Mouse (Mus musculus) liver, embryonic 14.5 days (tissue): ENCODE measurements at regions not wholly inside any gene's neighbourhood (a gene's known extent, or its start where the extent isn't known, plus 50 kb on each side); places are given as distances from the start of the nearest gene placed in this dataset.

Experiments
- ATAC-seq: fragments of 200-750 bp; cut with Nextera tagmentation; 2 replicates; pipeline ENCODE4 v1.8.0; 2017; ENCODE audit warnings: moderate number of reproducible peaks, mild to moderate bottlenecking, moderate library complexity; ENCODE audit not compliant: insufficient read depth
- DNase-seq, 3 experiments: peaks; one replicate each; pipeline ENCODE4 v3.0.0-alpha.2; 2012 to 2013; ENCODE audit warnings: low read depth in 3 of 3, low spot score in 3 of 3
- H3K27ac ChIP-seq: fragments of 300-500 bp; sonication (generic); 2 replicates; pipeline ENCODE4 v1.5.1; 2014; ENCODE audit warnings: moderate library complexity, mild to moderate bottlenecking, control low read depth, inconsistent platforms
- H3K27me3 ChIP-seq: fragments of 300-500 bp; sonication (generic); 2 replicates; pipeline ENCODE4 v1.6.1; 2014; ENCODE audit warnings: mild to moderate bottlenecking, low read length, moderate library complexity; ENCODE audit not compliant: control insufficient read depth, insufficient read depth
- H3K36me3 ChIP-seq: fragments of 300-500 bp; sonication (generic); replicated peaks from 2 replicates; pipeline ENCODE4 v1.6.1; 2014; ENCODE audit warnings: low read depth; ENCODE audit not compliant: control insufficient read depth, insufficient read depth
- H3K4me1 ChIP-seq, 2 experiments: fragments of 200-500 bp in 1 of 2; fragments of 300-500 bp in 1 of 2; sonication (generic) in 1 of 2; replicated peaks; 2 replicates each; pipeline ENCODE4 v1.6.1; 2012 to 2014; ENCODE audit warnings: antibody characterized with exemption in 1 of 2, inconsistent platforms in 1 of 2, low read length in 1 of 2; ENCODE audit not compliant: control insufficient read depth in 2 of 2, insufficient read depth in 2 of 2
- H3K4me2 ChIP-seq: fragments of 300-500 bp; sonication (generic); 2 replicates; pipeline ENCODE4 v1.6.1; 2014; ENCODE audit warnings: low read depth, mild to moderate bottlenecking, control low read depth, moderate library complexity
- H3K4me3 ChIP-seq, 2 experiments: fragments of 200-500 bp in 1 of 2; fragments of 300-500 bp in 1 of 2; sonication (generic) in 1 of 2; 2 replicates each; pipeline ENCODE4 v1.5.1; 2012 to 2014; ENCODE audit warnings: low read depth in 2 of 2, low read length in 2 of 2, mild to moderate bottlenecking in 2 of 2, control low read depth in 1 of 2, inconsistent platforms in 1 of 2, moderate library complexity in 1 of 2; ENCODE audit not compliant: insufficient read depth in 1 of 2
- H3K9ac ChIP-seq: fragments of 300-500 bp; sonication (generic); replicated peaks from 2 replicates; pipeline ENCODE4 v1.6.1; 2014; ENCODE audit warnings: mild to moderate bottlenecking, control low read depth, moderate library complexity
- H3K9me3 ChIP-seq: fragments of 300-500 bp; sonication (generic); 2 replicates; pipeline ENCODE4 v1.6.1; 2016; ENCODE audit warnings: low read length, mixed read lengths; ENCODE audit not compliant: control insufficient read depth
- CTCF ChIP-seq: IDR thresholded peaks from 2 replicates; pipeline ENCODE4 v1.5.1; 2016; ENCODE audit warnings: antibody characterized with exemption, low read depth, control low read depth
- EP300 ChIP-seq: IDR thresholded peaks from 2 replicates; pipeline ENCODE4 v1.6.1; 2016; ENCODE audit warnings: antibody characterized with exemption, low read depth
- WGBS: fragments of 180-500 bp; shearing (Covaris S2); extraction: QIAGEN DNeasy Blood & Tissue Kit; methylation state at CpG from one replicate; pipeline ENCODE4 v1.1.7; 2014; ENCODE audit not compliant: insufficient replicate concordance; 5-methylcytosine and 5-hydroxymethylcytosine counted together

GRCm38 (mm10) chr2:45464306-45464705 is 347.1 kb upstream of the Zeb2 start:
- Histone ChIP-seq H3K36me3 (no peaks in the 10 kb centered on the region), H3K4me2 (no peak overlapping the region), H3K4me3 (no peak overlapping the region), H3K27me3 (no peaks in the 10 kb centered on the region), H3K4me1 (no peaks in the 10 kb centered on the region), H3K9ac (no peak overlapping the region), H3K9me3 (no peaks in the 10 kb centered on the region), H3K27ac (no peak overlapping the region)
- TF ChIP-seq CTCF = no peak
- WGBS = 69% methylated on average over 4 of the region's 4 CpGs
- ATAC-seq (no peak), DNase-seq (no peak)

- Histone ChIP-seq H3K4me1 (no peaks in the 10 kb centered on the region), H3K27ac (no peak overlapping the region), H3K27me3 (no peaks in the 10 kb centered on the region), H3K4me3 (no peak overlapping the region), H3K9me3 (no peaks in the 10 kb centered on the region), H3K9ac (no peak overlapping the region), H3K36me3 (no peaks in the 10 kb centered on the region), H3K4me2 (no peak overlapping the region)
- ATAC-seq (no peak), DNase-seq (no peak)
- TF ChIP-seq EP300 (no peak), CTCF (no peak)
Measured at GRCm38 (mm10) chr2:45459410-45459809, 342.2 kb upstream of the Zeb2 start.

- no peaks in the 10 kb centered on the region for H3K9me3 ChIP-seq
- H3K4me2 ChIP-seq = no peak overlapping the region
- H3K4me3 ChIP-seq = no peak overlapping the region
- DNase-seq = no peak
- no peak for TF ChIP-seq CTCF
- no peak for TF ChIP-seq EP300
- no peaks in the 10 kb centered on the region for H3K27me3 ChIP-seq
- WGBS = 68% methylated on average over 2 of the region's 2 CpGs
- no peak overlapping the region for H3K9ac ChIP-seq
- no peak for ATAC-seq
- H3K4me1 ChIP-seq = no peaks in the 10 kb centered on the region
- H3K27ac ChIP-seq = no peak overlapping the region
- no peaks in the 10 kb centered on the region for H3K36me3 ChIP-seq
Measured at GRCm38 (mm10) chr2:45454811-45455210, 337.6 kb upstream of the Zeb2 start.

GRCm38 (mm10) chr2:45439146-45439545 is 322.0 kb upstream of the Zeb2 start:
- TF ChIP-seq EP300 (no peak), CTCF (no peak)
- DNase-seq (no peak), ATAC-seq (no peak)
- Histone ChIP-seq H3K27me3 (no peaks in the 10 kb centered on the region), H3K4me3 (no peak overlapping the region), H3K27ac (no peak overlapping the region), H3K4me1 (peaks cover 5 to 6% of the 10 kb centered on the region in 2 experiments; a peak in 3 of 4 replicates), H3K9ac (no peak overlapping the region), H3K4me2 (no peak overlapping the region), H3K9me3 (no peaks in the 10 kb centered on the region), H3K36me3 (no peaks in the 10 kb centered on the region)
- WGBS = 55% methylated on average over 4 of the region's 4 CpGs

- DNase-seq (no peak), ATAC-seq (no peak)
- Histone ChIP-seq H3K27ac (no peak overlapping the region), H3K4me3 (no peak overlapping the region), H3K4me1 (peaks cover 5 to 8% of the 10 kb centered on the region in 2 experiments; a peak in 3 of 4 replicates), H3K36me3 (no peaks in the 10 kb centered on the region), H3K27me3 (no peaks in the 10 kb centered on the region), H3K9me3 (no peaks in the 10 kb centered on the region), H3K4me2 (no peak overlapping the region), H3K9ac (no peak overlapping the region)
- no peak for TF ChIP-seq CTCF
- no peak for TF ChIP-seq EP300
- WGBS = 77% methylated on average over 9 of the region's 9 CpGs
Measured at GRCm38 (mm10) chr2:45438739-45439138, 321.5 kb upstream of the Zeb2 start.
